Mouse (Mus musculus) limb, embryonic 10.5 days (tissue): ENCODE data around the gene Olfr1416. TPM values are rescaled to one million over a fixed set of nuclear protein-coding genes. Genes with fewer than 3 reads are reported as not detected.

Experiments used
- microRNA-seq: library from miRNA; unstranded; fragments of <30 nt; microRNA quantifications from one replicate; pipeline ENCODE4, GENCODE M21; 2017
- polyA plus RNA-seq: library from polyadenylated mRNA; unstranded; fragments of >200 nt; fragmentation: Nextera tagmentation; extraction: Ambion mirVana; gene quantifications from 2 replicates; pipeline ENCODE4 v1.2.1, GENCODE M21; 2016

Olfr1416 gene
- polyA plus RNA-seq, 1 experiment from 2014 or later, result not detected

Small RNA genes within 50 kb of the gene (microRNA-seq; reads per million reads assigned to microRNA genes)
- 6.4 reads per million, percentile 12 among the genes with 10 or more reads in this experiment for gene Mir6900

Other genes with a start within 250 kb of the Olfr1416 start
- 311 and 325 TPM in 2 replicates for gene Ndufa10, start 11.3 kb downstream of the Olfr1416 start, polyA plus RNA-seq
- gene Olfr1415, start 11.0 kb upstream of the Olfr1416 start, polyA plus RNA-seq, result not detected in 2 replicates
- gene Olfr1414, start 33.5 kb upstream of the Olfr1416 start, polyA plus RNA-seq, result not detected in 2 replicates
- not detected in 2 replicates for gene Olfr1413, start 86.2 kb upstream of the Olfr1416 start, polyA plus RNA-seq
- not detected in 2 replicates for gene Olfr1412, start 100.7 kb upstream of the Olfr1416 start, polyA plus RNA-seq
- gene Olfr1411, start 109.3 kb upstream of the Olfr1416 start, polyA plus RNA-seq, result not detected in 2 replicates
- not detected in 2 replicates for gene Olfr1410, start 120.7 kb upstream of the Olfr1416 start, polyA plus RNA-seq
- not detected in 2 replicates for gene Olfr12, start 132.7 kb upstream of the Olfr1416 start, polyA plus RNA-seq
- gene Cops9, start 156.9 kb upstream of the Olfr1416 start, polyA plus RNA-seq, result 327 and 345 TPM in 2 replicates
- 0.15 TPM in 1 of 2 replicates, not detected in the other for gene Otos, start 163.7 kb upstream of the Olfr1416 start, polyA plus RNA-seq